Mouse (Mus musculus) lung, postnatal 10 days (tissue): ENCODE results near the gene Kifc3.
A peak's percentile ranks its signal among the peaks of the same experiment; 100 is the strongest.
"Not testable (repeated sequence)": the region's sequence is repeated elsewhere in the genome, so short reads cannot be mapped to it uniquely, and the experiment has no call there.

ENCODE experiments used
- DNase-seq: peaks from one replicate; pipeline ENCODE4 v3.0.0; 2021

Gene Kifc3

DNA sequence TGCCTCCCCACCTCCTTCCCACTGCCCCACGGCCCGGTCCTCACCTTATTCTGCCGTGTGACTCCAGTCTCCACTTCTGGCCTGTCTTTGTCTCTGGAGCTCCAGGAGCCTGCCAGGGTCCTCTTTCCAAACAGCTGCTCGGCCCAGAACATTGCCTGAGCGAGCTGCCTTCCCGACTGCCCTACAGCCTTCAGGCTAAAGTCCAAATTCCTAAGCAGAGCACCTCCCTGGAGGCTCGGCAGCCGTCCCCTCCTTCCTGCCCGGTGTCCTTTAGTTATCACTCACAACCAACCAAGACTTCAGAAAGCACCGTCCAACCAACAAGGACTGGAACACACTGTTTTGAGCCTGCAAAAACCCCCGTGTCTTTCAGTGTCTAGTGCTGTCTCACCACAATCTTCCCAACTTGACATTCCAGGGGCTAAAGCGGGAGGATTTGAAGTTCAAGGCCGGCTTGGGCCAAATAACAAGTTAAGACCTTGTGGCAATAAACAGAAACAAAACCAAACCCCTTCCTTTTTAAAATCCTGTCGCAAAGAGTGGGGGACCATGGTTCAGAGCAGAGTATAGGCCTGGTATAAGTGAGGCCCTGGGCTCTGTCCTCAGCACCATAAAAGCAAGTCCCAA, at the start of gene Kifc3:
TSS of gene Kifc3 (minus strand) at position 164 of the 627 bp plus-strand sequence.
- DNase-seq: no peak

- DNase-seq: no peak
These were observed 49.4 kb upstream of the Kifc3 start for GRCm38 (mm10) chr8:95252056-95252455.

DNA sequence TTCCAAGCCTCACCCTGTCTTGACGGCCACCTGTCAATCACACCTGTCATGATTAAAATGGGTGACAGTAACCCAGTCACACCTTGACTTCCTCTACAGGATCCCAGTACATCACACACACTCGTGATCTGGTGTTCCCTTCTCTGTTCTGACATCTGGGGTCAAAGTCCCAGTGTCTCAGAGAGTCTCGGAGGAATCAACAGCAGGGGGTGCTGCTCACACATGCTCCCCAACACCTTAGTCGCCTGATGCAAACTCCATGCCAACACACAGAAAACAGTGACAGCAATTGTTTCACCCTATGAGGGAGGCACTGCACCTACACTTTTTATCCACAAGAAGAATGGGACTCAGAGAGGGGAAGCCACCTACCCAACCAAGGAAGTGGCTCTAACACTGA, 47.2 kb upstream of the Kifc3 start:
- peak; percentile 25 for DNase-seq

DNA sequence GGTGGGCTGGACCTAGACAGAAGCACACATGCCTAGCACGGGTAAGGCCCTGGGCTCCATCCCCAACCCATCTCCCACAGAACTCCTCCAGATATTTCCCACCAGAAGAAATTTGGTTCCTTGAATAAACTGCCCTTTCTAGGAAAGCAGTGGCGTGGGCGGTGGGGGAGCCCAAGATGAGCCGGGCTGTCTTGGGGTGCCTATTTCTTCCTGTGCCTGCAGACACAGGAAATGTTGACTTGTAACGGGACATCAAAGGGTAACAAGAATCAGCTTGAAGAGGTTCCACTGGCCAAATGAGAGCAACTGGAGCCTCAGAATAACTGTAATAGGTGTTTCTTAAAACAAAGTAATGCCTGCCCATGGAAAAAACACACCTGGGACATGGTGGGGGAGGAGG, 44.7 kb upstream of the Kifc3 start:
- no peak for DNase-seq

- peak; percentile 77 for DNase-seq
These were observed 42.6 kb upstream of the Kifc3 start for GRCm38 (mm10) chr8:95245180-95245579.

DNA sequence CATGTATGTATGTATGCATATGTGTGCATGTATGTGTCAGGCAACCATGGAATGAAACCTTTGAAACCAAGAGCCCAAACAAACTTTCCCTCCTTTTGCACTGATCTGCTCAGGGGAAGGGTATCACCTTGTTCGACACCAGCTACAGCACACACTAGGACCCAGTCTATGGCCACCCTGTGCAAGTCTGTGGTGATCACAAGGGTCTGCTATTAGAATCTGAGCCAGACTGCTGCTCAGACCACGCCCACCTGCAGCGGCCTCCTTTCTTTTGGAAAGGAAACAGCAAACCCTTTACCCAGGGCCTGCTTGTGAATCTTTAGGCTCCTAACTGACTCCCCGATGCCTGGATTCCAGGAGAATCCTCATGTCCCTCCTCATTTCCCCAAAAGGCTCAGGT, 41.2 kb upstream of the Kifc3 start:
- DNase-seq: no peak

DNA sequence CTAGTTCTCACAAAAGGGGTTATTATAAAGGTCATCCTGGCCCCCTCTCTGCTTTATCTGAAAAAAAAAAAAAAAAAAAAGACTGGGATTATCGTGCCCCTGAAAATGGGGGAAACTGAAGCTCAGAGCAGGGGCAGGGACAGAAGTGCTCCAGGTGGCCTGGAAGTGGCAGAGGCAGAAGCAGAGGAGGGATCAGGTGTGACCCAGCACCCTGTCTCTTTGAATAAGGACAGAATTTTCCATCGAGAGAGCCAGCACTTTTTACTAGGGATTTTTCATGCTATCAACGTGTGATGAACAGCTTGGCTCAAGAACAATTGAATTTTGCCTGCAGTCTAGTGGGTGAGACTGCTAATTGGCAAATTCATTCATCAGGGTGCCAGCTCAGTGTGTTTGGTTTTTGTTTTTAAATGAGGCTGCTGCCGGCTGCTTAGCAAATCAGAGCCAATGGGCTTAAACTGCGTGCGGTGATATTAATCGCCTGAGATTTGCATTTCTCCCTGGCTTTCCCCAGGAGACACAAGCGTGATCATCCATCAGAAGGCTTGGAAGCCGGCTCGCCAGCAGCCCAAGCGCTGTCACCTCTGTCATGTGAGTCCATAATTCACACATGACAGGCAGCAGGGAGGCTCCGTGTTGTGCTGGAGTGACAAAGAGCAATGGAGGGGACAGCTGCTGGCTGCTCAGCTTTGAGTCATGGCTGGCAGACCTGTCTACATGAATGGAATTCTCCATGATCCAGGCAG, 40.4 kb upstream of the Kifc3 start:
- no peak for DNase-seq

DNA sequence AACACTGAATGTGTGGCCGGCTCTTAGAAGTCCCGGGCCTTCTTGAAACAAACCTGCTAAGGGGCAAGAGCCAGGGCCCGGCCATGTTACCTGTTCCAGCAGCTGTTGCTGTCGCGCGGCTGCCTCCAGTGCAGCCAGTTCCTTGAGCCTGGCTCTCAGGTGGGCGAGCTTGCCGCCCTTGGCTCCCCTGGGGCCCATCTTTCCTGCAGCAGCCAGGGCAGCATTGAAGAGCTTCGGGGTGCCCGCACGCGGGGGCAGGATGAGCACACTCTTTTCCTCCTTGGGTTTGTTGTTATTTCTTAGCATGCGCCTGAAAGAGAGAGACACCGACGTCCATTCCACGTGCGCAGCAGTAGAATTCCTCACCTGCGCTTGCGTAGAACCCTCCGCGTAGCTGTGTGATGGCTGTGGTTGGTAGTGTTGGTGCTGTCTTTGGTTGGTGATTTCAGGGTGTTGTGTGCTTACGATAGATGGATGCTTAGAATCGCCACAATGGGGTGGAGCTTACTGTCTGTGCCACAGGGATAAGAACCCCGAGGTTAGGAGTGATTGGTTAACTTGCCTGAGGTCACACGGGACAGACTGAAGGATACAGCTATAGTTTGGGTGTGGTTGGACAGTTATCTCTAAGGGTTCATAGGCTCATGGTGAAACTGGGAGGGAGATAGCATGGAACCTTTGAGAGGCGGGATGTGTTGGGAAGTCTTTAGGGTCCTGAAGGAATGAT, 39.6 kb upstream of the Kifc3 start:
- no peak for DNase-seq

DNA sequence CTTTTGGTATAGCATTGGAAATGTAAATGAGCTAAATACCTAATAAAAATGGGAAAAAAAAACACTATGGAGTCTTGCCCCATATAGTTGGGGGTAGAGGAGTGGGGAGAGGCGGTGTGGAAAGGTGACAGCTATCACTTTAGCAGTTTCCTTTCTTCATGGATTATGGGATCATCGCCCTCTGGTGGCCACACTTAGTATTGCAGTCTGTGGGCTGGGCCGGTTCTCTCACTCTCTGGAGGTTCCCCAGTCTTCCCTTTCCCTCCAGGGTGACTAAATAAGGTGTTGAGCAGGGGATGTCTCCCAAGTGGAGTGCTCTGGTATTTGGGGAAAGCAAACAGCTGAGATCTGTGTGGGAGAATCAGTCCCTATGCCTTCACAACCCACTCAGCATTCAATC, 33.1 kb upstream of the Kifc3 start:
- DNase-seq: peak; percentile 82

- DNase-seq: not testable (repeated sequence)
These were observed 27.5 kb upstream of the Kifc3 start for GRCm38 (mm10) chr8:95230086-95230485.

DNA sequence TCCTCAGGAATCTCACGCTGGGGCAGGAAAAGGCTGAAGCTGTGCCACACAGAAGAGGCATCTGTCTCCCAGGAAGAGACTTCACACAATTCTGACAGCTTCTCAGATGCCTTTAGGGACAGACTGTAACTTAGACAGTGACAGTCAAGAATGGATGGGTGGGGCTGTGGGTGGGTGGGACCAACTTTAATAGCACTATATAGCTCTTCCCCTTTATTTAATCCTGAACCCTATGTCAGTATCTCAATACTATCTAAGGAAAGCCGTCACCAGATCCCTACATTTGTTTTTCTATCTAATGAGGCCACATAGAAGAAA, 24.5 kb upstream of the Kifc3 start:
- no peak for DNase-seq

- no peak for DNase-seq
These were observed 23.9 kb upstream of the Kifc3 start for GRCm38 (mm10) chr8:95226251-95227150.

DNA sequence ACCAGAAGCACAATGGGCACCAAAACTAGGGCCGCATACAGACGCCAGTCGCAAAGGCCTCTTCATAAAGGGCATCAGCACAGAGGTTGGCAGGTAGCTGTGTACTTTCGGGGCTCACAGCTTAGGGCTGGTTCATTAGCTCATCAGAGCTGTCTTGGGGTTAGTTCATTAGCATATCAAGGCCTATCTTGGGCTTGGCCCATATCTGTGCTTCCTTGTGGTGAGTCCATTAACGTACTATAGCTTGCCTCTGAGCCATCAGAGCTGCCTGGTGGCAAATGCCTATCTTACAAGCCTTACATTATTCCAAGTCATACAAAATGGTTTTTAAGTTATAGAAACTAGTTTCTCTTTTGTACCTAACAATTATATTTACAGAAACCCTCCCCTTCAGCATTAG, 21.4 kb upstream of the Kifc3 start:
- no peak for DNase-seq

DNA sequence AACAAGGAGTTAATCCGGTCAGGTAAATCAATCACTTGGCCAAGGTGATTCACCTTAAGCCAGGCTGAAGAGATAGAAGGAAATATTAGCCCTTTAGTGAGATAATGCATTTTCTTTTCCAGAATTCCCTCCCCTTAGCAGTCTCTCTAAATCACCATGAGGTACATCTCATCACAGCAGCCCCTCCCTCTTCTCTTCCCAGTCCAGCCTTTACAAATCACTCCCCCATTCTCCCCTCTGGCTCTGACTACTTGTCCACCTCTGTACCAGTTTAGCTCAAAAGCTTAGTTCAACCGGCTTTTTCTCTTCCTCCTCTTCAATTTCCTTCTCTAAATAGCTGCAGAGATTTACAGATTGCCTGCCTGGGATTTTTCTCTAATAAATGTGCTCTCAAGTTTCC, 18.4 kb upstream of the Kifc3 start:
- DNase-seq: no peak

DNA sequence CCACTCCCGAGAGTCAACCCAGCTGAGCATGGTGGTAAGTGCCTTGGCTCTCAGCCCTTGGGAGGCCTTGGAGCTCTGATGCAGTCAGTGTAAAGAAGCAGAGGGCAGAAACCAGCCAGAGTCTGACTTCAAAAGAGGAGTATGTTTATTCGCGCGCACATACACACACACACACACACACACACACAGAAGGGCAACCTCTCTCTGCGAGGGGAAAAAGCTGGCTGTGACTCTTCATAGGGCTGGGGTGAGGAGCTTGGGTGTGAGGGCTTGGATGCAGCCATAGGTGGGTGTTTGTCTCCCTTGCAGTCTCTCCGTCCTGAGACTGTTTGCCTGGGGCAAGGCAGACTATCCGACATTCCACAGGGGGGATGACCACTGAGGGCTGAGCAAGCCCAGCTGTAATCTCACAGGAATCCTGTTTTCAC, 18.0 kb upstream of the Kifc3 start:
- no peak for DNase-seq

- no peak for DNase-seq
These were observed 17.0 kb upstream of the Kifc3 start for GRCm38 (mm10) chr8:95219623-95220022.

GRCm38 (mm10) chr8:95215709-95216360, 13.2 kb upstream of the Kifc3 start:
- no peak for DNase-seq

DNA sequence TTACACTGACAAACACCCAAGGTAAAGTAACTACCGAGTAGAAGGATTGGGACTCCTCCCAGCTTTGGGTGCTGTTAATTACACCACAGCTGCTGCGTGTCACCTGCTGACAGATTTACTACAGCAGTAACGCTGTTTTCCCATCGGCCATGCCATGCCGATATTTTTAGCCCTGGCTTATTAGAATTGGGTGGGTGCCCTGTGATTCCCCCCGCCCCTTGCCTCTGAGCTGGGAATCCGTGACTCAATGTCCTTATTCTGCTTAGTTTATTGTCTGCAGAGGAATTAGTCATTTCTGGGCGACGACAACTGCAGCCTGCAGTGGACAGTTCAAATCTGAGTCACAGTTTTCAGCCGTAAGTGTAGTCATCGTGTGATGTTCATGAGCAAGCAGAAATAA, 7.3 kb upstream of the Kifc3 start:
- DNase-seq: peak; percentile 54

GRCm38 (mm10) chr8:95205946-95206345, 3.3 kb upstream of the Kifc3 start:
- DNase-seq: no peak

GRCm38 (mm10) chr8:95204039-95204380, 1.4 kb upstream of the Kifc3 start:
- DNase-seq: peak; percentile 82

GRCm38 (mm10) chr8:95203326-95204038, 870 bp upstream of the Kifc3 start:
- DNase-seq: no peak

DNA sequence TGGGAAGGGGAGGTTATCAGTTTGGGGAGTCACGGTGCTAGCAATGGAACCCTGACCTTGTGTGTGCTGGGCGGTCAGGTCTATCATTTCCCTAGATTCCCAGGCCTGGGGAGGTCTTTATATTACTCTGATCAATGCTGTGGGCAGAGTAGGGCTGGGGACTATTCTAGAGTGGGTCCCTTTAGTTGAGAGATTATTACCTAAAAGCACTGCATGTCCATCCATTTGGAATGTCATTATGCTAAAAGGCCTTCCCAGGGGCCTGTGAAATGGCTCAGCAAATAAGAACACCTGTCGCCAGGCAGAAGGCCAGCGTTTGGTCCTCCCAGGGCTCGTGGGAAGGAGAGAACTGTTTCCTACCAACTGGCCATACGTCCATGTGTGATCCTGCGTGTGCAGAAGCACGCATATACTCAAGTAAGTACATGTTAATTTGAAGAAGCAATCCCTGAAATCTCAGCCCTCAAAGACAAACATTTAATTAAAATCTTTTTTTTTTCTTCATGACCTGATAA, 499 bp downstream of the Kifc3 start:
- no peak for DNase-seq
